23 mouse cellular contexts compared by ENCODE assay signal in the genomic region with DNA sequence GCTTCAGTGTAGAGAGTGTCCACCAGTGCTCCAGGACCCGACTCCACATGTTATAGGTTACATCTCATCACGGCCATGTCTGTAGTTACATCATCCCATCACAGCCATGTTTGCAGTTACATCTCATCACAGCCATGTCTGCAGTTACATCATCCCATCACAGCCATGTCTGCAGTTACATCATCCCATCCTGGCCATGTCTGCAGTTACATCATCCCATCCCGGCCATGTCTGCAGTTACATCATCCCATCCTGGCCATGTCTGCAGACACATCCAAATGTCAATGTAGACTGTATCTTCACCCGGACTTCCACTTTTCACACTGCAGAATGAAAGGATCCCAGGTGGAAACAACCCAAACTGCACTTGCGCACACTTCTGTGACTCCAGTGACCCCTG. TPM values are rescaled to one million over a fixed set of nuclear protein-coding genes. Genes with fewer than 3 reads are reported as not detected.
DNase-seq lines count a peak whose midpoint lies in the region; TF ChIP-seq lines count a peak whose summit lies in the region.
"Had no signal": no experiment of that assay in that cellular context is flagged by ENCODE, and none has a peak within 500 bp of the region (broad histone marks: within the 10 kb centered on the region; RNA-seq: fewer than 3 reads in every experiment).

No protein-coding gene starts in this region.

- in situ Hi-C loops in CH12.LX (cut with MboI; ENCODE audit: low pct_ligation_motif_present, low pct_unique_long_range_greater_than_20kb, low sequenced_read_pairs), result no loop called here

- TF ChIP-seq POLR2A in CH12.LX (IDR thresholded peaks at IDR 0.05; ENCODE audit: low read depth, low read length), result no peak

- no peak for TF ChIP-seq CTCF in CH12.LX (conservative IDR thresholded peaks at IDR 0.05 in 1 of 2, IDR thresholded peaks at IDR 0.05 in 1 of 2; ENCODE audit: low read depth in 2 of 2, low read length in 2 of 2)

- H3K79me2 ChIP-seq in CH12.LX (replicated peaks; ENCODE audit: control insufficient read depth, extremely low read depth, insufficient read depth, poor library complexity, severe bottlenecking), result peaks cover 3% of the 10 kb centered on the region

- 0 out of 4 replicates have a peak, but pooled peaks cover 0 to 3% of the 10 kb centered on the region in 2 experiments for H3K4me1 ChIP-seq in CH12.LX (ENCODE audit: control insufficient read depth in 1 of 2, insufficient read depth in 2 of 2)
- no peaks in the 10 kb centered on the region for H3K4me1 ChIP-seq in megakaryocyte, embryonic 14.5 days
- H3K4me1 ChIP-seq: embryonic facial prominence, embryonic 12.5 days; embryonic facial prominence, embryonic 15.5 days; forebrain, embryonic 12.5 days; forebrain, embryonic 15.5 days had no signal

- peak overlapping the region; percentile 5; the same call in 1 of the 2 replicates for H3K27ac ChIP-seq in CH12.LX (ENCODE audit: insufficient read depth, low read depth)
- H3K27ac ChIP-seq: embryonic facial prominence, embryonic 12.5 days; embryonic facial prominence, embryonic 15.5 days; forebrain, embryonic 12.5 days; forebrain, embryonic 15.5 days; heart, adult 2 months; hindbrain, embryonic 14.5 days; hindbrain, postnatal 0 days had no signal

- H3K4me3 ChIP-seq in CH12.LX (replicated peaks in 1 of 3; ENCODE audit: low read depth in 2 of 3, low read length in 2 of 3, poor library complexity in 1 of 3), result no peak overlapping the region
- H3K4me3 ChIP-seq in megakaryocyte, embryonic 14.5 days (replicated peaks), result peak overlapping the region; percentile 21
- H3K4me3 ChIP-seq: embryonic facial prominence, embryonic 12.5 days; embryonic facial prominence, embryonic 15.5 days; forebrain, embryonic 12.5 days; forebrain, embryonic 15.5 days; heart, adult 2 months had no signal

- no peak overlapping the region for H3K4me2 ChIP-seq in CH12.LX (ENCODE audit: insufficient read depth, low read depth, poor library complexity, severe bottlenecking)
- H3K4me2 ChIP-seq: embryonic facial prominence, embryonic 12.5 days; embryonic facial prominence, embryonic 15.5 days; forebrain, embryonic 12.5 days; forebrain, embryonic 15.5 days; heart, embryonic 11.5 days; hindbrain, embryonic 14.5 days had no signal

- H3K27me3 ChIP-seq in CH12.LX (replicated peaks), result no peaks in the 10 kb centered on the region
- no peaks in the 10 kb centered on the region for H3K27me3 ChIP-seq in megakaryocyte, embryonic 14.5 days (replicated peaks)
- H3K27me3 ChIP-seq: embryonic facial prominence, embryonic 12.5 days; embryonic facial prominence, embryonic 15.5 days; forebrain, embryonic 12.5 days; forebrain, embryonic 15.5 days had no signal

- peaks cover 59 to 73% of the 10 kb centered on the region in 2 experiments for H3K36me3 ChIP-seq in CH12.LX (replicated peaks in 1 of 2; ENCODE audit: control insufficient read depth in 1 of 2, insufficient read depth in 1 of 2, low read length in 1 of 2)
- peaks cover 48% of the 10 kb centered on the region for H3K36me3 ChIP-seq in megakaryocyte, embryonic 14.5 days (replicated peaks; ENCODE audit: low read length)

- TF ChIP-seq EP300 in CH12.LX (IDR thresholded peaks at IDR 0.05; ENCODE audit: low read length), result no peak

- TF ChIP-seq RAD21 in CH12.LX (IDR thresholded peaks at IDR 0.05; ENCODE audit: low read depth, low read length), result no peak

- no peaks in the 10 kb centered on the region for H3K9me3 ChIP-seq in CH12.LX (replicated peaks; ENCODE audit: low read length)
- no peaks in the 10 kb centered on the region for H3K9me3 ChIP-seq in megakaryocyte, embryonic 14.5 days
- H3K9me3 ChIP-seq: embryonic facial prominence, embryonic 12.5 days; embryonic facial prominence, embryonic 15.5 days; forebrain, embryonic 12.5 days; forebrain, embryonic 15.5 days had no signal

- H3K9ac ChIP-seq in CH12.LX (ENCODE audit: insufficient read depth, low read depth), result no peak overlapping the region
- H3K9ac ChIP-seq: embryonic facial prominence, embryonic 12.5 days; embryonic facial prominence, embryonic 15.5 days; forebrain, embryonic 12.5 days; forebrain, embryonic 15.5 days; hindbrain, embryonic 14.5 days had no signal

- dilution Hi-C loops in CH12.LX (cut with MboI; ENCODE audit: extremely low pct_ligation_motif_present, extremely low pct_unique_long_range_greater_than_20kb, low sequenced_read_pairs), result no loop called here

- DNase-seq in 3T3-L1 (ENCODE audit: low read depth, low spot score), result peak; percentile 29
- no peak for DNase-seq in CH12.LX (ENCODE audit: extremely low read depth)
- peak; percentile 17 for DNase-seq in adipocyte (ENCODE audit: low spot score)
- DNase-seq in right cerebral cortex, adult 18-20 months, result no peak
- DNase-seq in cerebellum, postnatal 36 days, result no peak
- no peak for DNase-seq in layer of hippocampus, adult 9-10 months (ENCODE audit: low spot score)
- no peak for DNase-seq in lung, postnatal 25 days (ENCODE audit: low spot score)
- DNase-seq: adrenal gland, postnatal 10 days; adrenal gland, postnatal 36 days; cerebellum, adult 18-20 months; cerebellum, adult 9-10 months; cerebellum, postnatal 14 days; gastrocnemius, postnatal 25 days; heart, adult 2 months had no signal

TF ChIP-seq in CH12.LX, 34 proteins besides CTCF, POLR2A, EP300 and RAD21:
- TF ChIP-seq ZC3H11A (IDR thresholded peaks at IDR 0.05; ENCODE audit: low read depth, low read length) (no peak), UBTF (IDR thresholded peaks at IDR 0.05; ENCODE audit: low read depth, low read length) (no peak), JUND (conservative IDR thresholded peaks at IDR 0.05; ENCODE audit: low read depth, low read length) (no peak), ZNF384 (IDR thresholded peaks at IDR 0.05; ENCODE audit: low read depth, low read length) (no peak), MXI1 (IDR thresholded peaks at IDR 0.05; ENCODE audit: low read depth, low read length) (no peak), BHLHE40 (IDR thresholded peaks at IDR 0.05; ENCODE audit: low read depth, low read length) (no peak), IRF4 (IDR thresholded peaks at IDR 0.05; ENCODE audit: low read depth, low read length) (no peak), MEF2A (IDR thresholded peaks at IDR 0.05; ENCODE audit: borderline replicate concordance, low read depth, low read length) (no peak), POLR2AphosphoS2 (IDR thresholded peaks at IDR 0.05; ENCODE audit: low read depth, low read length) (no peak), SMC3 (IDR thresholded peaks at IDR 0.05; ENCODE audit: low read depth, low read length) (no peak), MAX (IDR thresholded peaks at IDR 0.05; ENCODE audit: low read length) (no peak), MAZ (IDR thresholded peaks at IDR 0.05; ENCODE audit: low read depth, low read length) (no peak), ZKSCAN1 (IDR thresholded peaks at IDR 0.05; ENCODE audit: borderline replicate concordance, low read depth, low read length) (no peak), PAX5 (IDR thresholded peaks at IDR 0.05; ENCODE audit: low read length) (no peak), CHD2 (IDR thresholded peaks at IDR 0.05; ENCODE audit: low read length) (no peak), KAT2A (IDR thresholded peaks at IDR 0.05; ENCODE audit: insufficient replicate concordance, low read length) (no peak), GABPA (IDR thresholded peaks at IDR 0.05; ENCODE audit: insufficient replicate concordance, low read depth, low read length) (no peak)

RNA-seq across cellular contexts. Expression of gene Rrp15, which starts 13.6 kb away (rescaled TPM):
- total RNA-seq in CH12.LX (2012; rRNA removed) (83.8 and 112 TPM in 2 replicates), CH12.LX (2014; rRNA removed) (172 and 193 TPM in 2 replicates)
- polyA plus RNA-seq in CH12.LX (2012; ENCODE audit: insufficient read length, low read depth), result 176 and 242 TPM in 2 replicates
- polyA plus RNA-seq in megakaryocyte, embryonic 14.5 days (2012; ENCODE audit: insufficient read depth, low replicate concordance), result 6.8 TPM in 1 of 2 replicates, not detected in the other

RNA-seq across cellular contexts. Expression of gene Tgfb2, which starts 29.7 kb away (rescaled TPM):
- 0.04 and 0.17 TPM in 2 replicates for total RNA-seq in CH12.LX (2012; rRNA removed)
- total RNA-seq in CH12.LX (2014; rRNA removed), result not detected in 2 replicates
- polyA plus RNA-seq in CH12.LX (2012; ENCODE audit: insufficient read length, low read depth), result 0.11 TPM in 1 of 2 replicates, not detected in the other
- polyA plus RNA-seq in megakaryocyte, embryonic 14.5 days (2012; ENCODE audit: insufficient read depth, low replicate concordance), result not detected in 2 replicates
- total RNA-seq: common myeloid progenitor, adult 5-6 weeks had no signal

Comparison
In these comparisons a context has a peak if more than half of its experiments do, and no peak if none do; other contexts are left out.
1. DNase-seq: peak in 3T3-L1 (single experiment) and adipocyte (single experiment); none in CH12.LX (single experiment), right cerebral cortex, adult 18-20 months (single experiment), cerebellum, postnatal 36 days (0 of 2), layer of hippocampus, adult 9-10 months (single experiment) and lung, postnatal 25 days (single experiment).
2. RNA of gene Rrp15, which starts 13.6 kb away (polyA plus RNA-seq): 176 to 242 TPM in CH12.LX; 6.8 TPM in megakaryocyte, embryonic 14.5 days; every median in the first group is over 10 times any median in the second.